Mouse (Mus musculus) cortical plate, adult 2 months (tissue): ENCODE measurements around the gene Trim37.

Experiments used
- CTCF ChIP-seq: fragments of 200-500 bp; IDR thresholded peaks from 2 replicates; pipeline ENCODE4 v1.5.1; 2011; ENCODE audit warnings: mild to moderate bottlenecking, control low read depth, low read length; ENCODE audit not compliant: insufficient read depth; ENCODE audit errors: extremely low read depth
- POLR2A ChIP-seq: fragments of 200-500 bp; IDR thresholded peaks from 2 replicates; pipeline ENCODE4 v1.6.1; 2011; ENCODE audit warnings: mild to moderate bottlenecking, low read length, control low read depth; ENCODE audit not compliant: insufficient read depth; ENCODE audit errors: extremely low read depth

GRCm38 (mm10) chr11:87268803-87269202, 141.9 kb downstream of the Trim37 start:
- TF ChIP-seq CTCF (0 out of 2 replicates have a peak, but pooled peaks have one; percentile 11), POLR2A (no peak)
